Mouse (Mus musculus): ENCODE measurements around the gene Actr3b. TPM values are rescaled to one million over a fixed set of nuclear protein-coding genes. Genes with fewer than 3 reads are reported as not detected.
"Not testable (repeated sequence)": the region's sequence is repeated elsewhere in the genome, so short reads cannot be mapped to it uniquely, and the experiment has no call there.

The Actr3b gene
- polyA plus RNA-seq (2016; fragmentation: Nextera tagmentation; extraction: Ambion mirVana) = 5.8 and 7.2 TPM in 2 replicates

DNA sequence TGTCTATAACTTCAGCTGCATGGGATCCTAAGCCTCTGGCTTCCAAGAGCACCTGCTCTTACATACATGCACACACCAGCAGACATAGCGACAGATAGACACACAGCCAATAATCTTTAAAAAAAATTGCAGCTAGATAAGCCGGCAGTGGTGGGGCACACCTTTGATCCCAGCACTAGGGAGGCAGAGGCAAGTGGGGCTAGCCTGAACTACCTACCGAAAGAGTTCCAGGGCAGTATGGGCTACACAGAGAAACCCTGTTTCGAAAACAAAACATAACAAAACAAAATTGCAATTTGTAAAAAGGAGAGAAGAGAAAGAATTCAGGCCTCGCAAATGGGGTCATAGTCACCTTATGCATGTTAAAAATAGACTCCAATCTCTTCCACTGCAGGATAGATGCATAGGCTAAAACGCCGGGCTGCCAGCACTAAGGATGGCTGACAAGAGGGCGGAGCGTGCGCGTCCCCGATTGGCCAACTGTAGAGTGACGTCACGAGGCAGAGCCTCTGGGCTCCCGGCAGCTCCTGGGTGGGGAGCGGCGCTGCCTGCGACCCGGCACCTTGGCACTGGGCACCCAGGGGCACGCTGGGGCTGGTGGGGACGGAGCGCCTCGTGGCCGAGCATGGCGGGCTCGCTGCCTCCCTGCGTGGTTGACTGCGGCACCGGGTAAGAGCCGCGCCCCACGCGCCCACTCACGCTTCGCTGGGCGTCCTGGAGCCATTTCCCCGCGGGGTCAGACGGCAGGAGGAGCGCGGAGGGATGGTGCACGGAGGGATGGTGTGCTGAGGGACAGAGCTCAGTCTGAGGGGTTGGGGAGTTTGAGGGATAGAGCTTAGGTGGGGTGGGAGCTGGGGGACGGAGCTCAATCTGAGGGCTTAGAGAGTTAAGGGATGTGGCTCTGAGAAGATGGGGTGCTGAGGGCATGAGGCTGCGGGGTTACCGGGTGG, at the start of gene Actr3b:
TSS of gene Actr3b (plus strand) at position 538 of the 950 bp plus-strand sequence.
- 3% methylated on average over 45 of the region's 45 CpGs for WGBS
- peak; percentile 90 for DNase-seq (ENCODE audit: low spot score)
- Histone ChIP-seq H3K4me1 (peaks cover 15% of the 10 kb centered on the region), H3K36me3 (replicated peaks) (no peaks in the 10 kb centered on the region), H3K9me3 (no peaks in the 10 kb centered on the region), H3K4me3 (peak within 1 kb of the TSS; percentile 89), H3K27ac (replicated peaks) (peak within 1 kb of the TSS; percentile 79), H3K27me3 (replicated peaks; ENCODE audit: low read depth, poor library complexity, severe bottlenecking) (peaks cover 22% of the 10 kb centered on the region)

DNA sequence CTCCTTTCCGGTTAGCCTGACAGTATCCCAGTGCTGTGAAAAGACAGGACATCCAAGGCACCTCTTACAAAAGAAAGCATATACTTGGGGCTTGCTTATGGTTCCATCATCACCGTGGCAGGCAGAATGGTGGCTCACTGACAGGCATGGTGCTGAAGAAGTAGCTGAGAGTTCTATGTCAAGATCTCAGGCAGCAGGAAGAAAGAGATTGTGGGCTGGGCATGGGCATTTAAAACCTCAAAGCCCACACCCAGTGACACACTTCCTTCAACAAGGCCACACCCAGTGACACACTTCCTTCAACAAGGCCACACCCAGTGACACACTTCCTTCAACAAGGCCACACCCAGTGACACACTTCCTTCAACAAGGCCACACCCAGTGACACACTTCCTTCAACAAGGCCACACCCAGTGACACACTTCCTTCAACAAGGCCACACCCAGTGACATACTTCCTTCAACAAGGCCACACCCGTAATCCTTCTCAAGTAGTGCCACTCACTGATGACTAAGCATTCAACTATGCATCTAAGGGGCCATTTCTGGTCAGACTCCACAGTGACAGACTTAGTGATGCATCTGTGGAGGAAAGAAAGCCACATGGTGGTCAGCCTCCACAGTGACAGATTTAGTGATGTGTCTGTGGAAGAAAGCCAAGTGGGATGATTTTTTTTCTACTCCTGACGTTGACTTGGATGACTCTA, 46.6 kb upstream of the Actr3b start:
- H3K27ac ChIP-seq (replicated peaks); DNase-seq (ENCODE audit: low spot score); H3K4me1 ChIP-seq; H3K36me3 ChIP-seq (replicated peaks); H3K9me3 ChIP-seq; H3K4me3 ChIP-seq; H3K27me3 ChIP-seq (replicated peaks; ENCODE audit: low read depth, poor library complexity, severe bottlenecking): not testable (repeated sequence)
- 91% methylated on average over 4 of the region's 4 CpGs for WGBS

DNA sequence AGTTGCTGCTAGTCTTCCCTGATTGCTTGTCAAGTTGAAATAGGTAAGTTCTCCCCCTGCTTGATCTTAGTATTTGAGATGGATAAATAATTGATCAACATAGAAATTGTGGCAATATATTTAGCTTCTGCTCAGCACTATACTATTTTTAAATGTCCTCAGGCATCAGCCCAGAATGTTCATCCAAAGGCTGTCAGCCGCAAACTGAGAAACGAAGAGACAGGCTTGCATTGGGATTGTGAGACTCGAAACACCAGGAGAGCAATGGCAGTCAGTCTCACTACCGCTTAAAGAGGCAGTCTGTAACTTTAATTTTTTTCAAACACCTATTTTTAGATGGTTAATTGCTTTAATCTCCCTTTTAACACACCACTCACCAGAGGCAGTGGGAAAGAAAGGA, 40.4 kb upstream of the Actr3b start:
- H3K4me1 ChIP-seq = no peaks in the 10 kb centered on the region
- H3K4me3 ChIP-seq = no peak overlapping the region
- no peak overlapping the region for H3K27ac ChIP-seq (replicated peaks)
- no peak for DNase-seq (ENCODE audit: low spot score)
- WGBS = 91% methylated on average over 4 of the region's 4 CpGs
- no peaks in the 10 kb centered on the region for H3K9me3 ChIP-seq
- H3K27me3 ChIP-seq (replicated peaks; ENCODE audit: low read depth, poor library complexity, severe bottlenecking) = no peaks in the 10 kb centered on the region
- H3K36me3 ChIP-seq (replicated peaks) = no peaks in the 10 kb centered on the region

DNA sequence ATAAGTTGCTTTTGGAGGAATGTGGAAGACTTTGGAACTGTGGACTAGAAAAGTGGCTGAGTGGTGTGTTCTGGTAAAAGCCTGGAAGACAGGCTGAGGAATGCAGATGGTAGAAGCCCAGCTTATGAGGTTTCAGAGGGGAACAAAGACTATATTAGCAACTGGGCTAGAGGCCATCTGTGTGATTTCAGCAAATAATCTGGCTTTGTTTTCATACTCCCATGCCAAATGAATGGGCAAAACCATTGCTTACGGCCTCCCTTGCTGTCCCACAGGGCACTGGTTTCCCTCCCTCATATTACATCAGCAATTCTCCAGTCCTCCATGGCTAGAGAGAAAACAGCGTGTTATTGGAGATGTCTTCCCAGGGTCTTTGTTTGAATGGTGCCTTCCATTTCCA, 36.8 kb upstream of the Actr3b start:
- Histone ChIP-seq H3K4me3 (no peak overlapping the region), H3K27ac (replicated peaks) (no peak overlapping the region), H3K4me1 (no peaks in the 10 kb centered on the region), H3K27me3 (replicated peaks; ENCODE audit: low read depth, poor library complexity, severe bottlenecking) (no peaks in the 10 kb centered on the region), H3K36me3 (replicated peaks) (no peaks in the 10 kb centered on the region), H3K9me3 (no peaks in the 10 kb centered on the region)
- no peak for DNase-seq (ENCODE audit: low spot score)
- WGBS = 73% methylated on average over 2 of the region's 2 CpGs

DNA sequence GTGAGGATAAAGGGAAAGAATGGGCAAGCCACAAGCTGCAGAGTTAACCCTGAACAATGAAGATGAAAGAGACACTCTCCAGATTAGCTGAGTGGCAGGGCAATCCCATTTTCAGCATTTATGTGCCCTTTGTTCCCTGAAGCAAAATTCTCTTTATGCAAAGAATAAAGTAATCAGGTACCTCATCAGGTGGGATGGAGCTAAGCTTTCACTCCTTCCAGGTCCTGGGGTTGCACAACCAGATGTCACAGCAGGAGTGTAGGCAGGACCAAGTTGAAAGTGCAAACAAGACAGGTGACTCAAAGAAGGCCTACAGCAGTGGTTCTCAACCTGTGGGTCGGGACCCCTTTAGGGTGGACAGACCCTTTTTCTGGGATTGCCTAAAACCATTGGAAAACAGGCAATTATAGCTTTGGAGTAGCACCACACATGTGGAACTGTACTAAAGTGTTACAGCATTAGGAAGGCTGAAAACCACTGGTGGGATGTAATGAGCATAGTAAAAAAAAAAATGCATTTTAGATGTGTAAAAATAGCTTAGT, 35.6 kb upstream of the Actr3b start:
- H3K27me3 ChIP-seq (replicated peaks; ENCODE audit: low read depth, poor library complexity, severe bottlenecking) = no peaks in the 10 kb centered on the region
- no peaks in the 10 kb centered on the region for H3K36me3 ChIP-seq (replicated peaks)
- no peaks in the 10 kb centered on the region for H3K9me3 ChIP-seq
- no peak overlapping the region for H3K27ac ChIP-seq (replicated peaks)
- no peaks in the 10 kb centered on the region for H3K4me1 ChIP-seq
- 35% methylated on average over 1 of the region's 1 CpGs for WGBS
- no peak for DNase-seq (ENCODE audit: low spot score)
- no peak overlapping the region for H3K4me3 ChIP-seq

DNA sequence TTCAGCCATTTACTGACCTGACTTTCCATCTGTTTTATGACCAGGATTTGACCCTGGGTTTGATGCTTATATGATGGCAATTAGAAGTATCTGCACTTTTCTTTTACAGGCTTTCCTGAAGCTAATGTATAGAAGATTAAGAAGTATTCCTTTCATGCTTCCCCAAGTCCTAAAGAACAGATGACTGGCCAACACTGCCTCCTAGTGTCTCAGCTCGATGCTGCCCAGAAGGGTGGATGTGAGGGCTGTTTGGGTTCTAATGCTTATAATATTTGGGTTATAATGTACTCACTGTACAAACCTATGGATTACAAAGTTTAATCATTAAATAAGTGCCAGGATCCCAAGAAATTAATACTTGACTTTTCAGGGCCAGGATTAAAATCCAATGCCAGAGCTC, 25.5 kb upstream of the Actr3b start:
- H3K9me3 ChIP-seq = no peaks in the 10 kb centered on the region
- H3K27me3 ChIP-seq (replicated peaks; ENCODE audit: low read depth, poor library complexity, severe bottlenecking) = no peaks in the 10 kb centered on the region
- DNase-seq (ENCODE audit: low spot score) = peak; percentile 42
- no peak overlapping the region for H3K4me3 ChIP-seq
- 22% methylated on average over 1 of the region's 1 CpGs for WGBS
- no peak overlapping the region for H3K27ac ChIP-seq (replicated peaks)
- no peaks in the 10 kb centered on the region for H3K36me3 ChIP-seq (replicated peaks)
- no peaks in the 10 kb centered on the region for H3K4me1 ChIP-seq

DNA sequence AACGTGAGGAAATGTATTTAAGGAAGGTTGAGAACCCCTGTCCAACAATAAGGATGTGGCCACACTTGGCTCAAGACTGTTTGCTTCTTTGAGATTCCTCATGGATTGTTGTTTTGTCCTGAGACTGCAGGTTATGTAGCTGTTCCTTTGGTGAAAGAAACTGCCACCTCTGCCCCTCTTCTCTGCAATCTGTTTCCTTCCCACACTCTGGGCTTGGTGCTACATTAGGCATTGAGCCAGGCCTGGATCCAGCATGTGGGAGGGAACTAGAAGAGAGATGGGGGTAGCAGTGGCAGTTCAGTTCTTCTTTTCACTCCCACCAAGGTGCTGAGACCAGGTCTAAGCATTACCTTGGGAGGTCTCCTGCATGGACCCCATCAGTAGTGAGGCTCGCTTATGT, 23.9 kb upstream of the Actr3b start:
- Histone ChIP-seq H3K9me3 (no peaks in the 10 kb centered on the region), H3K4me1 (no peaks in the 10 kb centered on the region), H3K4me3 (no peak overlapping the region), H3K27ac (replicated peaks) (no peak overlapping the region), H3K27me3 (replicated peaks; ENCODE audit: low read depth, poor library complexity, severe bottlenecking) (no peaks in the 10 kb centered on the region), H3K36me3 (replicated peaks) (no peaks in the 10 kb centered on the region)
- no peak for DNase-seq (ENCODE audit: low spot score)
- WGBS = 86% methylated on average over 2 of the region's 2 CpGs

DNA sequence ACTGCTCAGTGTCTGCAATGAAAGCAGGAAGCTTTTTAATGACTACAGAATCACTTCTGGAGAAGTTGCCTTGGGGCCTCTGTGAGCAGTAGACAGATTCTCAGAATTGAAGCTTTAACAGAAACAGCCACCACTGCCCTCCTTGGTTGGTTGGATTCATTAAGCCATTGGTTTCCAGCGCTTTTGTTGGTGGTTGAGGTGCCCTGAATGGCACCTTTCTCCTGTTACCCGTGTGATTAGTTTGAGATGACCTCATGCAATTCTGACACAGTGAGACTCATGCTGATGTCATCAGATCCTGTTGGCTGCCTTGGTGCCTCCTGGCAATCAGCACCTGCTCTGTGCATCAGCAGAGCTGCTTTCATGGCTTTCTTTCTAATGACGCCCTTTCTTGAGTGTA, 21.3 kb upstream of the Actr3b start:
- no peaks in the 10 kb centered on the region for H3K9me3 ChIP-seq
- H3K36me3 ChIP-seq (replicated peaks) = no peaks in the 10 kb centered on the region
- H3K27ac ChIP-seq (replicated peaks) = no peak overlapping the region
- no peaks in the 10 kb centered on the region for H3K27me3 ChIP-seq (replicated peaks; ENCODE audit: low read depth, poor library complexity, severe bottlenecking)
- DNase-seq (ENCODE audit: low spot score) = no peak
- no peak overlapping the region for H3K4me3 ChIP-seq
- 67% methylated on average over 3 of the region's 3 CpGs for WGBS
- 0 out of 2 replicates have a peak, but pooled peaks cover 3% of the 10 kb centered on the region for H3K4me1 ChIP-seq

DNA sequence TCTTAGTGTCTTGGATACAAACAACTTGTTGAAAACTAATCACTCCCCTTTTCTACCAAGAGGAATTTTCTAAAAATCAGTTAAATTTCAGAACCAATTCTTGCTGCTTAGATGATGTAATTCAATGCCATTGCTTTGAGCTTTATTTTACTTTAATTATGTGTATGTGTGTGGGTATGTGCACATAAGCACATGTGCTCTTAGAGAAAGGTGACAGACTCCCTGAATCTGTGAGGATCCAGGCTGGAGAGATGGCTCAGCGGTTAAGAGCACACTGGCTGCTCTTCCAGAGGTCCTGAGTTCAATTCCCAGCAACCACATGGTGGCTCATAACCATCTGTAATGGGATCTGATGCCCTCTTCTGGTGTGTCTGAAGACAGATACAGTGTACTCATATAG, 20.9 kb upstream of the Actr3b start:
- not testable (repeated sequence) for H3K27ac ChIP-seq (replicated peaks); H3K4me1 ChIP-seq; H3K36me3 ChIP-seq (replicated peaks); DNase-seq (ENCODE audit: low spot score); H3K27me3 ChIP-seq (replicated peaks; ENCODE audit: low read depth, poor library complexity, severe bottlenecking); H3K4me3 ChIP-seq; H3K9me3 ChIP-seq
- whole genome bisulfite sequencing = 92% methylated on average over 1 of the region's 1 CpGs

DNA sequence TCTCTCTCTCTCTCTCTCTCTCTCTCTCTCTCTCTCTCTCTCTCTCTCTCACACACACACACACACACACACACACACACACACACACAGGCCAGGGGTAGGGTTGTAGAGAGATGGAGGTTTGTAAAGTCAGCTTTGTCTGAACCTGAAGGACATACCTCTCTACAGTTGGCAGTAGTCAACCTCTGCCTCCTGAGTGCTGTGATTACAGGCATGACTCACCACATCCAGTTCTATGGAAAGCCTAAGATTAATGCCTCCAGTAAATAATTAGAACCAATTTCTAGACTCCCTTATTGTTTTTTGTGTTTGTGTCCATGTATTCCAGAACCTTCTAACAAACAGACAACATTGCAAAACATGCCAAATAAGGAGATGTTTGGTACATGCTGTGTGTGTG, 11.9 kb upstream of the Actr3b start:
- Histone ChIP-seq H3K27me3 (replicated peaks; ENCODE audit: low read depth, poor library complexity, severe bottlenecking) (no peaks in the 10 kb centered on the region), H3K4me1 (peaks cover 14% of the 10 kb centered on the region), H3K27ac (replicated peaks) (no peak overlapping the region), H3K4me3 (no peak overlapping the region), H3K9me3 (no peaks in the 10 kb centered on the region), H3K36me3 (replicated peaks) (no peaks in the 10 kb centered on the region)
- DNase-seq (ENCODE audit: low spot score) = no peak

DNA sequence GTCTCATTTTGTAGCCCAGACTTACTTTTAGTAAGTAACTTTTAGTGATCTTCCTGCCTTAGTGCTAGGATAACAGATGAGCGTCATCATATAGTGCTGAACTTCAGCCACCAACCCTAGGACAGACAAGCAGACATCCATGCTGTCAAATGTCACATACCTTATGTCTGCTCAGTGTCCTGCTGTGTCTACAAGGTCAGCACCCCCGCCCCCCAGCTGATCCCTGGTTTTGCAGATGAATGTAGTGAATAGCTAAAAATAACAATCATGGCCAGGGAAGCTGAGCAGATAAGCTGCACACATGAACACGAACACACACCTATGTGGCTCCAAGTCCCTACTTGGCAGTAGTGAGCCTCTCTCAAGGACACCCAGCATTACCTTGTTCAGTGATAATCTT, 11.2 kb upstream of the Actr3b start:
- no peaks in the 10 kb centered on the region for H3K9me3 ChIP-seq

DNA sequence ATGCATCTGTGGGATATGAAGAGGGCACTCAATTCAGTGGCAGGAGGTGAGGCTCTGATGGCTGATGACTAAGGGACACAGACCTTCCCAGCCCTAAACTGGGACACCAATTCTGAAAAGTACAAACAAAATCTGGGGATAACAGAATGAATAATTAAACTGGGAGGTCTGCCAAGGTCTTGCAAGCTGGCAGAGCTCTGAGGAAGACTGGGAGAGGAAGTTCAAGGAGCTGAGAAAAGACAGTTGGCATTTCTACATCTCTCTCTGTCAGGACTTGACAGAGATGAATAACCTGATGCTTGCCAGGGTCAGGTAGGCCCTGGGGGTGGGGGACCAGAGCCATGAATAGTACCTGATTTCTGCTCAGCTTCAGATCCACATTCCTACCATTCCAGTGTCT, 8.2 kb upstream of the Actr3b start:
- DNase-seq (ENCODE audit: low spot score) = no peak
- Histone ChIP-seq H3K27me3 (replicated peaks; ENCODE audit: low read depth, poor library complexity, severe bottlenecking) (no peaks in the 10 kb centered on the region), H3K4me1 (peaks cover 35% of the 10 kb centered on the region), H3K9me3 (no peaks in the 10 kb centered on the region), H3K27ac (replicated peaks) (no peak overlapping the region), H3K4me3 (no peak overlapping the region), H3K36me3 (replicated peaks) (no peaks in the 10 kb centered on the region)

More for the DNA sequence above, 11.2 kb upstream of the Actr3b start:
- WGBS = 78% methylated on average over 3 of the region's 3 CpGs
- no peak for DNase-seq (ENCODE audit: low spot score)
- Histone ChIP-seq H3K36me3 (replicated peaks) (no peaks in the 10 kb centered on the region), H3K27me3 (replicated peaks; ENCODE audit: low read depth, poor library complexity, severe bottlenecking) (no peaks in the 10 kb centered on the region), H3K27ac (replicated peaks) (no peak overlapping the region), H3K4me3 (no peak overlapping the region), H3K4me1 (peaks cover 18% of the 10 kb centered on the region)

DNA sequence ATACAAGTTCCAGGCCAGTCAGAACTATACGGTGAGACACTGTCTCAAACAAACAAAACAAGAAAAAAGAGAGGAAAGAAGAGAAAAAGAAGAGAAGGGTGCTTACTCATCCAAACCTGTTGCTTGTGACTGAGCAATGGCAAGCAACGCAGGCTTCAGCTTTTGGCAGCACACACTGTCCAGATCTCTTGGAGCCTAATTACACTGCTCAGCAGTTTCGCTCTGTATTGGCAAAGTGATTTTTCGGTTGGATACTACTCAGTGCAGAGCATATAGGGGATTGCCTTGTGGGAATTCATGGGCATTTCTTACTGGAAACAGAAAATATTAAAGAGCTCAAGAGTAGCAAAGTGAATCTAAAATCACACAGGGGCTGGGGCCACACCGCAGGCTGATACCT, 6.9 kb upstream of the Actr3b start:
- Histone ChIP-seq H3K27me3 (replicated peaks; ENCODE audit: low read depth, poor library complexity, severe bottlenecking) (0 out of 2 replicates have a peak, but pooled peaks cover under 1% of the 10 kb centered on the region), H3K36me3 (replicated peaks) (no peaks in the 10 kb centered on the region), H3K4me3 (no peak overlapping the region), H3K27ac (replicated peaks) (no peak overlapping the region), H3K4me1 (peaks cover 35% of the 10 kb centered on the region), H3K9me3 (no peaks in the 10 kb centered on the region)
- no peak for DNase-seq (ENCODE audit: low spot score)
- WGBS = 85% methylated on average over 5 of the region's 5 CpGs
